Mouse (Mus musculus): Measurements from ENCODE around the gene Prkce.

Prkce gene

GRCm38 (mm10) chr17:86176722-86177121 lies 9.1 kb downstream of the Prkce start:
- no peak for DNase-seq (ENCODE audit: low spot score)

DNA sequence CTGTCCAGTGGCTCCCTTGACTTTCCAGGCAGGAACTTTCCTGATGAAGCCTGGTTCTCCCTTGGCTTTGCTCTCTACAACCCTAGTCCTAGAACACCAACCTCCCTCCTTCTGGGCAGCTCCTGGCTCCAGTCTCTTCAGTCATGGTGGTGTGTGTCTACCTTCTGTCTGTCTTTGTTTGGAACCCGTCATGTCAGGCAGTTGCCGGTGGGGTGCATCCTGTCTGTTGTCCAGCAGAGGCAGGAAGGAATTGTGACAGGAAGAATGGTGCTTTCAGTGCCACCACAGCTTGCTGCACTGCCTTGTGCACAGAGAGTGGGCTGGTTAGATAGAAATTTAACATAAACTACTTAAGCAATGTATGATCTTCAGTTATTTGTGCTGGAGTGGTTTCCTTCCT lies 16.2 kb downstream of the Prkce start:
- DNase-seq (ENCODE audit: low spot score), result no peak

- no peak for DNase-seq (ENCODE audit: low spot score)
Observed at GRCm38 (mm10) chr17:86184552-86185209, 17.1 kb downstream of the Prkce start.

DNA sequence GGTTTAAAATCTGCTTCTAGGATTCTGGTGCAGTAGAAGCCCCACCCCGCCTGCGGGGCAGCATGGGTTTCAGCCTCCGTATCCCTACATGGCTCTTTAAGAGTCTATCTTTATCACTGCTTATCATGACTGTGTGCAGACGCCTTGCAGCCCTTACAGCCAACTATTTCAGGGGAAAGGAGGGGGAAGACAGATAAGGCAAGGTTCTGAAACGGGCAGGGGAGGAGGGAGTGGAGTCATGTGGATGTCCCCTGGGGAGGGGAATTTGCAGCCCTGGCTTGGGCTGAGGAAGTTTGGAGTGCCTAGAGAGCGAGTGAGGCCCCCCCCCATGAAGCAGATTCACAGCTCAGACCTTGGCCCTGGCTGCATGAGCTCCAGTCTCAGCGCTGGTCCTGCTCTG lies 18.0 kb downstream of the Prkce start:
- no peak for DNase-seq (ENCODE audit: low spot score)

DNA sequence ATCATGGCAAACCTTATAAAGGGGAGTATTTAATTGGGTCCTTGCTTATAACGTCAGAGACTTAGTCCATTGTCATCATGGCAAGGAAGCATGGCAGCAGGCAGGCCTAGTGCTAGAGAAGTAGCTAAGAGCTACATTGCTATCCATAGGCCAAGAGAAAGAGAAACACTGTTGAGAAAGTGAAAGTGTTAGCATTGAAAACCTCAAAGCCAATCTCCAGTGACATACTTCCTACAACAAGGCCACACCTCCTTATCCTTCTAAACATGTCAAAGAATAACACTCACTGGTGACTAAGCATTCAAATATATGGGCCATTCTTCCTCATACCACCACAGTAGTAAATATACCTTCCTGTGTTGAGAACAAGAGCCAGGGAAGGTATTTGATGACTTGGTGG lies 20.2 kb downstream of the Prkce start:
- no peak for DNase-seq (ENCODE audit: low spot score)

- DNase-seq (ENCODE audit: low spot score), result no peak
Observed at GRCm38 (mm10) chr17:86193979-86194378, 26.4 kb downstream of the Prkce start.

DNA sequence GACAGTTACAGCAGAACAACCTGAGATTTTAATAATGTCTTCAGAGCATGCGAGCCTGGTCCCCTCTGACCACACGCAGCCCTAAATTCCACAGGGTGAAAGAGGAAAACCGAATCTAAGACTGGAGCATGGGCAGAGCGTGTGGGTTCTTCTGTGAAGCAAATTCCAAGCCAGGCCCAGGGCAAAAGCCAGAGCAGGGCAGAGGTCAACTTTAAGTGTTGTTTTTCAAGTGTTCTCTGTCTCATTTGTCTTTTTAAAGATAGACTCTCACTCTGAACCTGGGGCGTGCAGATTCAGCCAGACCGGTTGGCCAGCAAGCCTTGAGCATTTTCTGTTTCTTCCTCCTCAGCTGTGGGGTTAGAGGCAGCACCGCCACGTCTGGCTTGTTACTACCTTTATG lies 27.3 kb downstream of the Prkce start:
- no peak for DNase-seq (ENCODE audit: low spot score)

- DNase-seq (ENCODE audit: low spot score), result no peak
Observed at GRCm38 (mm10) chr17:86198496-86199465, 31.2 kb downstream of the Prkce start.

GRCm38 (mm10) chr17:86201981-86202380 lies 34.4 kb downstream of the Prkce start:
- DNase-seq (ENCODE audit: low spot score), result no peak

DNA sequence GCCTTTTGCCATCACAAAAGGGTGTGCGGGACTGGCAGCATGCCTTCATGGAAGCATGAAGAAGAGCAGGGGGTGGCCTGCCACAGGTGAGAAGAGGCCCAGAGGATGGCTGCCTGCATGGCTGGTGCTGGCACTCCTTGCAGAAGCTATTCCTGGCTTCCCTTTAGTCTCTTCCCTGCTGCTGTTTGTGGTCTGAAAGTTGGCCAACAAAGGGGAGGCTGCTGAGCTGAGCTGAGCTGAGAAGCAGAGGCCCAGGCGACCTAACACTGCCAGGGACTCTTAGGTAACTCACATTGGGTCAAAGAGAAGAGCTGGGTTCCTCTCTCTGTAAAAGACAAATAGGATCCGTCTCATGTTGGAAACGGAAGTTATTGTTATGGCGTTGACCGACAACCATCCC lies 35.4 kb downstream of the Prkce start:
- DNase-seq (ENCODE audit: low spot score), result no peak

DNA sequence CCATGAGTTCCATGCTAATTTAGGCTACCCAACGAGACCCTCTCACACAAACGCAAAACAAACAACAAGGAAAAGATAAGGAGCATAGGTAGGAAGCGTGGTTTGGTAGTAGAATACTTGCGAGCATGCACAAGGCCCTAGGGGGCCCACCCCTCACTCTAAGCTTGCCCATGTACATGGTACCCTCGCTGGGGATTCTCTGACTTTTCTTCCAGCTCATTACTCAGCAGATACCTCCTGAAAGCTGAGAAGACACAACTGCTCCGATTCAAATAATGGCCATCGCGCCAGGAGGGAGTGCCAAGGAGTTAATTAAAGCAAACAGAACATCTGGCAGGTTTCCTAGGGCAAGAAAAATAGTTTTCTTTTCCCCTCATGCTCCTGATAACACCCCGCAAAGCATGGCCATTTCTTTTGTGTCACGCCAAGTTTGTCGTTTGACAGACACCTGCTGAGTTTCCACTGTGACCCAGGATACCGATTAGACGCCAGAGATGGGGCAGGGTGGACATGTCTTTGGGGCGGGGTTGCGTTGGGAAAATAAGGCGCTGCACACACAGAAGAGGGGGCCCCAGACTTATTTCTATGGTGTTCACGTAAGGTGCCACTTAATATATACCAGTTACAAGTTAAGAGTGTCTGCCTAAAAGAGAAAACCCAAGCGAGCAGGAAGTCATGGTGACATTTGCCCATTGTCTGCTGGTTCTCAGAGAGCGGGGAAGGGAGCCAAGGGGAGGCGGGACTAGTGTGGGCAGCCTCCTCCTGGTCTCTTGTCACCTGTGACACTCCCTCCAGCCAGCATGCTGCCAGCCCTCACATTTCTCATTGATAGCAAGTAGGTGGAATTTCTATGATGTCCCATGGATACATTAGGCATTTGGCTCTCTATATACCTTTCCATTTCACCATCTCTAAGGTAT lies 36.2 kb downstream of the Prkce start:
- no peak for DNase-seq (ENCODE audit: low spot score)

DNA sequence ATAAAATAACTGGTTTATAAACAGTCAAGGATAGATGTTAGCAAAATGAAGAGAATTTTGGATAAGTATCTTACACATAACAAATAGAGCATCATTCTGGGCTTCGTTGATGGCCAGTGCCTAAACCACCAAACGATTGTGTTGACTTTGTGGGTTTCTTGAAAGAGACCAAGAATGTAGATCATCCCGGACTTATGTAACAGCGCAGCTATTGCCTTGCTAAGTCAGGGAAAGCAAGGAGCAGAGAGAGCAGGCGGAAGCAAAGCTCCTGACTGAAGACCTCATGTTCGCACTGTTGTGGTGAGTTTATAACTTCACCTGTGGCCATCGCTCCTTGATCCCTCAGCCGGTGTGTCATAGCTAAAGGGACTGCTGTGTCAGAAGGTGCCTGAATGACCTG lies 38.7 kb downstream of the Prkce start:
- no peak for DNase-seq (ENCODE audit: low spot score)

DNA sequence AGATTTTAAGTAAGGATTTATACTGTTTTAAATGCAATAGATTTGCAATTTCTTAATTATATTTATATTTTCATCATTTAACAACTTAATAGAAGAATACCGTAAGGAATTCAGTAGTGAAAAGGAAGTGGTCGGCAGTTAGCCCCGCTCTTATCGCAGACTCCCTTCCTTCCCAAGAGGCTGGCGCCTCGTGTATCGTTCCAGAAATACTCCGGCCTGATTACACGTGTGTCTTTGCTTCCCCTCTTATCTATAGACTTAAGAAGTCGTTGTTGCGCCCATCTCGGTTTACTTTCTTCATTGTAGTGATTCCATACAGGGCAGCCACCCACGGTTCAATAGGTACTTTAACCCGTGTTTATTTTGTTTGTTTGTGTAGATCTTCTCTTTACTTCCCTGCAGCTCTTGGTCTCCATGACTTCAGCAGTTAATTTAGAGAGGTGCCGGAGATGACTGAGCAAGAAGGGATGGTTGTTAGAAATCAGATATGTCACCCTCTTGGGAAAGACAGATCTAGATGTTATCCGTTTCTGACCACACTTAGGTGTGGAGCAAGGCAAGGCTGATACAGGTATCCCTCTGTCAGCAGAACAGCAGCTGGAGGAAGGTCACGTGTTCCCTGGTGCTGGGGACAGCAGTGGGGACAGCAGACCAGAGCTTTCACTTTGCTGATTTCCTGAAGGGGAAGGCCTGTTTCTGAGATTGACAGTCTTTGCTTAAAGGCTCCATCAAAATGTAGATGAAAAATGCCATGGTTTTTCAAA lies 40.7 kb downstream of the Prkce start:
- DNase-seq (ENCODE audit: low spot score), result no peak

- no peak for DNase-seq (ENCODE audit: low spot score)
Observed at GRCm38 (mm10) chr17:86208821-86209186, 41.2 kb downstream of the Prkce start.

DNA sequence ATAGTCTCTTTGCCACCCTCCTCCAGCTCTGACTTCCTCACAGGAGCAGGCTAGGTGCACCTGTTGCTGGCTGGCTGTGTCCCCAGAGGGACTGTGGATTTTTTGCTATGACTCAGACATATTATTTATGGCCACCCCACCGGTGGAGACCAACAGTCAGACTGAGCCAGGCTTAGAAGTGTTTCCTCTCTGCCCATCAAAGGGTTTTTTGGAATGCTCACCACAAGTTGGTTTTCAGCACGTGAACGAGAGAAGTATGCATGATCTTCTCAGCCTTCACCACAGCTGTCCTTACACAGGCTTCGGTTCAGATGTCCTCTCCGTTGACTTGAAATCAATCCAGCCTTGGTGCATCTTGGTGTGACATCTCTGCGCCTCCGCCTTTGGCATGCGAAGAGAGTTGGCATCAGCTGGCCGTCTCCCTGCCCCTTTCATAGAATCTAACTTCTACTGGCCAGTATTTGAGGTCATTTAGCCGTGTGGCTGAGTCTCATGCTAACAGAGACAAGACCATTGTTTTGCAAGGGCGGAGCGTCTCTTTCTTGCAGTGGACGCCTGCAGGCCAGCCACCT lies 42.2 kb downstream of the Prkce start:
- DNase-seq (ENCODE audit: low spot score), result no peak

DNA sequence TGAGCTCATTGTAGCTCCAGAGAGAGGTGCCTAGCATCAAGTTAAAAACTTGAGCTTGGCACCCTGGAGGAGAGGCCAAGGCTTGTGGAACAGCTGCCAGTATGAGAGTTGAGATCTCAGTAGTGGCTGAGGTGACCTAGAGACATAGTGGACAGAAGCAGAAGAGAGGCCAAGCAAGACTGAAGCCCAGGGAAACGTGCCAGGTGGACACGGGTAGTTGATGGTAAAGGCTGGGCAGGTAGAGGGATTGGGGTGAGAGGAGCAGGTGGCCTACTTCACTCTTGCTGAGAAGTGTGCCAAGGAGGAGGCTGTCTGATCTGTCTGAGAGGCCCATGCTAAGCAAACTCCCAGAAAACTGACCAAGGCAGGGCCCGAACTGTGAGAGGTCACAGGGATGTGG lies 44.6 kb downstream of the Prkce start:
- DNase-seq (ENCODE audit: low spot score), result no peak

DNA sequence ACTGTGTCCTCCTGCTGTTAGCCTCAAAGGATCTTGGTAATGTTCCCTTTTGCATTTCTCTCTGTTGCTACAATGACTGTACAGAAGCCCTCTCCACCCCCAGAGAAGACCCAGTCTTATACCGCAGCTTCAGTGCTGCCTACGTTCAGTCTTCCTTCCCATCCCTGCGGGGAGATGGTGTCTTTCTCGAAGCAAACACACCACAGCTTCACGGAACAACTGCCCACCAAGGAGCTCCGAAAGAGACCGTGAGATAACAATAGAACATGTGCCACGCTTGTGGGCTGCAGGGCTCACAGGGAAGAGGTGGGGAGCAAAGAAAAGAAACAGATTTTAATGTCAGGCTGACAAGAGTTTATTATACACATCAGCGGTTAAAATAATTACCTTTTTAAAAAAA lies 46.7 kb downstream of the Prkce start:
- no peak for DNase-seq (ENCODE audit: low spot score)

DNA sequence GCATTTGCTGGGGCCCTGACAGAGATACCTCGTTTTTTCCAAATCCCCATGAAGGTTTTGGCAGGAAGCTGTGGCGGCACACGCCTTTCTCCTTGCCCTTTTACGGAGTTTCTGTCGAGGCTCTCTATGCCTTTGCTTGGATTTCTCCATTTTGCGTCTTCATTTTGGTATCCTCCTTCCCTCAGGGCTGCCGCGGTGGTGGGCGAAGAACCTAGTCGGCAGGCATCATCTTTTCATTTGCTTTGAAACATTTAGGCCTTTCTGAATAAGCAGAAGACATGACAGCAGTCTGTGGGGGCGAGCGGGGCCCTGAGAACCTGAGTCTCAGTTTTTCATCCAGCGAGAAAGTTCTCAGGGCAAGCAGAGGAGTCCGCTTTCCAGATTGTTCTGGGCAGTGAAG lies 47.2 kb downstream of the Prkce start:
- DNase-seq (ENCODE audit: low spot score), result no peak

- DNase-seq (ENCODE audit: low spot score), result no peak
Observed at GRCm38 (mm10) chr17:86215771-86216170, 48.2 kb downstream of the Prkce start.

DNA sequence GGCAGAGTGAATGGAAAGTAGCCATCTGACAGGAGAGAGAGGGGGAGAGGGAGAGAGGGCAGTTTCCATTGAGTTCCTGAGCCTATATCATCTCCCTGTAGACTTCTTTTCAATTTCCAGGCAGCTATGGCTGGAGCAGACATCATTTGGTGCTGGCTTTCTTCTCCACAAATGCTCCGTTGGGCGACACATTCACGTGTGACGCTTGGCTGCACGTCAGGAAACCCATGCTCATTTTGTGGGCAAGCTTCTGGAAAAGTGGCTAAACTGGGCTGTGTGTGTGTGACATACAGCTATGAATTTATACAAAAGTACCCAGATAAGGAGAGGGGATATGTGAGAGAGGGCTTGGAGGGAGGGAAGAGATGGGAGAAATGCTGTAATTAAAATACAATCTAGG lies 49.9 kb downstream of the Prkce start:
- no peak for DNase-seq (ENCODE audit: low spot score)

- DNase-seq (ENCODE audit: low spot score), result no peak
Observed at GRCm38 (mm10) chr17:86218553-86218952, 51.0 kb downstream of the Prkce start.
